Mouse (Mus musculus): ENCODE data around the gene Ggt6.

DNA sequence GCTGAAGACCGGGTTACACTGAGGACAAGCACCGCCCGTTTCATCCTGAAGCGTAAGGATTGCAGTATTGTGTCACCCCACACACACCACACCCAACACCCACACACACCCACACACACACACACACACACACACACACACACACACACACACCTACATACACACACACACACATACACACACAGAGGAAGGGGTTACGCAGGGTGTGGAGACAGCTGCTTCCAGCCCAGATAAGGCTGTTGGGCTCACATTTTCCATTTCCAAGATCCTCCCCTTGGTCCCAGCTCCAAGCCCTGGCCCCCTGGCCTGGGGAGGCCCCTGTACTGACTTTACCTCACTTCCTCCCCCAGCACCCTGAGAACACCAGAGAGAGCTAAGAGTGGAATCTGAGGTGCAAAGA is 18.7 kb upstream of the Ggt6 start:
- no peak for TF ChIP-seq CTCF (IDR thresholded peaks at IDR 0.05; ENCODE audit: low read depth, low read length)
- no peak for TF ChIP-seq POLR2A (IDR thresholded peaks at IDR 0.05; ENCODE audit: insufficient read depth, low read length)
- no peak for TF ChIP-seq EP300 (IDR thresholded peaks at IDR 0.05; ENCODE audit: insufficient read depth, low read depth, low read length)
